ENCODE assay signal across 21 mouse cellular contexts in genomic region chr2:166163917-166164316, GRCm38 (mm10). TPM values are rescaled to one million over a fixed set of nuclear protein-coding genes. Genes with fewer than 3 reads are reported as not detected.
DNase-seq lines count a peak whose midpoint lies in the region; ATAC-seq and TF ChIP-seq lines count a peak whose summit lies in the region.
"Had no signal": no experiment of that assay in that cellular context is flagged by ENCODE, and none has a peak within 500 bp of the region (broad histone marks: within the 10 kb centered on the region; RNA-seq: fewer than 3 reads in every experiment).

No protein-coding gene starts in this region.

- ATAC-seq in midbrain, embryonic 14.5 days (ENCODE audit: low FRiP score, low TSS enrichment), result peak; percentile 20; the same call in 1 of the 2 replicates
- ATAC-seq in midbrain, embryonic 11.5 days (ENCODE audit: low FRiP score), result no peak
- ATAC-seq in limb, embryonic 15.5 days (ENCODE audit: insufficient number of reproducible peaks, low FRiP score, low TSS enrichment, low read depth), result no peak
- no peak for ATAC-seq in stomach, postnatal 0 days (ENCODE audit: low FRiP score, low TSS enrichment)
- no peak for ATAC-seq in forebrain, embryonic 16.5 days
- ATAC-seq: activated CD4-positive, CD25-positive, alpha-beta regulatory T cell, adult 4 months; forebrain, embryonic 14.5 days had no signal

- 28% methylated on average over 6 of the region's 6 CpGs for WGBS in midbrain, embryonic 14.5 days
- WGBS in midbrain, embryonic 11.5 days, result 70% methylated on average over 6 of the region's 6 CpGs
- 39% methylated on average over 6 of the region's 6 CpGs for WGBS in limb, embryonic 15.5 days
- WGBS in stomach, postnatal 0 days, result 82% methylated on average over 6 of the region's 6 CpGs
- 47% methylated on average over 6 of the region's 6 CpGs for WGBS in forebrain, embryonic 16.5 days

- H3K9ac ChIP-seq in midbrain, embryonic 14.5 days (replicated peaks; ENCODE audit: low read length), result no peak overlapping the region
- H3K9ac ChIP-seq in midbrain, embryonic 11.5 days (ENCODE audit: low read length), result no peak overlapping the region
- no peak overlapping the region for H3K9ac ChIP-seq in limb, embryonic 15.5 days
- H3K9ac ChIP-seq in stomach, postnatal 0 days (ENCODE audit: low read length), result no peak overlapping the region
- H3K9ac ChIP-seq in forebrain, embryonic 16.5 days (replicated peaks; ENCODE audit: low read depth, low read length), result no peak overlapping the region
- H3K9ac ChIP-seq: embryonic facial prominence, embryonic 12.5 days; embryonic facial prominence, embryonic 15.5 days; hindbrain, embryonic 12.5 days; hindbrain, embryonic 15.5 days had no signal

- no peaks in the 10 kb centered on the region for H3K4me1 ChIP-seq in midbrain, embryonic 14.5 days (ENCODE audit: control insufficient read depth, insufficient read depth, low read length)
- peaks cover 4% of the 10 kb centered on the region for H3K4me1 ChIP-seq in midbrain, embryonic 11.5 days (ENCODE audit: control insufficient read depth, insufficient read depth, low read length)
- peaks cover 52% of the 10 kb centered on the region for H3K4me1 ChIP-seq in limb, embryonic 15.5 days
- H3K4me1 ChIP-seq in stomach, postnatal 0 days (replicated peaks; ENCODE audit: control insufficient read depth, insufficient read depth), result no peaks in the 10 kb centered on the region
- peaks cover 2% of the 10 kb centered on the region; the same call in 1 of the 2 replicates for H3K4me1 ChIP-seq in forebrain, embryonic 16.5 days (replicated peaks; ENCODE audit: control insufficient read depth, insufficient read depth, low read length)

- no peak overlapping the region for H3K4me2 ChIP-seq in midbrain, embryonic 14.5 days (ENCODE audit: low read length)
- no peak overlapping the region for H3K4me2 ChIP-seq in midbrain, embryonic 11.5 days
- H3K4me2 ChIP-seq in limb, embryonic 15.5 days, result no peak overlapping the region
- no peak overlapping the region for H3K4me2 ChIP-seq in stomach, postnatal 0 days (replicated peaks; ENCODE audit: low read depth)
- no peak overlapping the region for H3K4me2 ChIP-seq in forebrain, embryonic 16.5 days (ENCODE audit: low read length)
- H3K4me2 ChIP-seq: embryonic facial prominence, embryonic 12.5 days; embryonic facial prominence, embryonic 15.5 days; hindbrain, embryonic 12.5 days; hindbrain, embryonic 15.5 days had no signal

- no peaks in the 10 kb centered on the region; the same call in 1 of the 2 replicates for H3K27me3 ChIP-seq in midbrain, embryonic 14.5 days (ENCODE audit: control insufficient read depth, insufficient read depth, low read length)
- peaks cover 7% of the 10 kb centered on the region; the same call in 1 of the 2 replicates for H3K27me3 ChIP-seq in midbrain, embryonic 11.5 days (ENCODE audit: control insufficient read depth, insufficient read depth, low read length)
- no peaks in the 10 kb centered on the region; the same call in 1 of the 2 replicates for H3K27me3 ChIP-seq in limb, embryonic 15.5 days
- no peaks in the 10 kb centered on the region for H3K27me3 ChIP-seq in stomach, postnatal 0 days (ENCODE audit: control insufficient read depth, insufficient read depth, low read length)
- no peaks in the 10 kb centered on the region for H3K27me3 ChIP-seq in forebrain, embryonic 16.5 days (replicated peaks; ENCODE audit: control insufficient read depth, insufficient read depth, low read length)
- H3K27me3 ChIP-seq: embryonic facial prominence, embryonic 12.5 days; embryonic facial prominence, embryonic 15.5 days had no signal

- no peak overlapping the region for H3K27ac ChIP-seq in midbrain, embryonic 14.5 days (replicated peaks; ENCODE audit: low read depth, low read length)
- no peak overlapping the region for H3K27ac ChIP-seq in midbrain, embryonic 11.5 days (ENCODE audit: low read depth, low read length)
- H3K27ac ChIP-seq in limb, embryonic 15.5 days, result peak overlapping the region; percentile 62
- H3K27ac ChIP-seq in stomach, postnatal 0 days (replicated peaks), result no peak overlapping the region
- no peak overlapping the region for H3K27ac ChIP-seq in forebrain, embryonic 16.5 days (ENCODE audit: low read length)
- H3K27ac ChIP-seq: embryonic facial prominence, embryonic 15.5 days; heart, adult 2 months; hindbrain, embryonic 12.5 days; hindbrain, embryonic 15.5 days had no signal

- no peak overlapping the region for H3K4me3 ChIP-seq in midbrain, embryonic 14.5 days (replicated peaks; ENCODE audit: low read depth, low read length)
- no peak overlapping the region for H3K4me3 ChIP-seq in midbrain, embryonic 11.5 days (ENCODE audit: low read depth, low read length)
- H3K4me3 ChIP-seq in limb, embryonic 15.5 days, result no peak overlapping the region
- no peak overlapping the region for H3K4me3 ChIP-seq in stomach, postnatal 0 days (ENCODE audit: low read depth, low read length)
- no peak overlapping the region for H3K4me3 ChIP-seq in forebrain, embryonic 16.5 days (replicated peaks; ENCODE audit: low read length)
- H3K4me3 ChIP-seq: embryonic facial prominence, embryonic 12.5 days; embryonic facial prominence, embryonic 15.5 days; heart, adult 2 months; heart, embryonic 10.5 days; hindbrain, embryonic 12.5 days; hindbrain, embryonic 15.5 days had no signal

- TF ChIP-seq EP300 in stomach, postnatal 0 days (optimal IDR thresholded peaks at IDR 0.05), result no peak

- TF ChIP-seq CTCF in stomach, postnatal 0 days (IDR thresholded peaks at IDR 0.05; ENCODE audit: low read depth), result no peak

- no peaks in the 10 kb centered on the region for H3K9me3 ChIP-seq in midbrain, embryonic 14.5 days (ENCODE audit: control insufficient read depth, low read length)
- no peaks in the 10 kb centered on the region for H3K9me3 ChIP-seq in midbrain, embryonic 11.5 days (ENCODE audit: control insufficient read depth, low read length)
- H3K9me3 ChIP-seq in limb, embryonic 15.5 days, result no peaks in the 10 kb centered on the region
- H3K9me3 ChIP-seq in stomach, postnatal 0 days (ENCODE audit: control insufficient read depth, low read length), result no peaks in the 10 kb centered on the region
- H3K9me3 ChIP-seq in forebrain, embryonic 16.5 days (ENCODE audit: control insufficient read depth, low read length), result no peaks in the 10 kb centered on the region
- H3K9me3 ChIP-seq: embryonic facial prominence, embryonic 12.5 days; embryonic facial prominence, embryonic 15.5 days; heart, embryonic 10.5 days; hindbrain, embryonic 12.5 days; hindbrain, embryonic 15.5 days had no signal

- no peaks in the 10 kb centered on the region for H3K36me3 ChIP-seq in midbrain, embryonic 14.5 days (ENCODE audit: control insufficient read depth, insufficient read depth, low read length)
- no peaks in the 10 kb centered on the region; the same call in 1 of the 2 replicates for H3K36me3 ChIP-seq in midbrain, embryonic 11.5 days (ENCODE audit: control insufficient read depth, insufficient read depth, low read length)
- H3K36me3 ChIP-seq in limb, embryonic 15.5 days, result no peaks in the 10 kb centered on the region
- H3K36me3 ChIP-seq in stomach, postnatal 0 days (ENCODE audit: control insufficient read depth, insufficient read depth, low read length), result no peaks in the 10 kb centered on the region
- no peaks in the 10 kb centered on the region for H3K36me3 ChIP-seq in forebrain, embryonic 16.5 days (ENCODE audit: control insufficient read depth, insufficient read depth)
- H3K36me3 ChIP-seq: embryonic facial prominence, embryonic 12.5 days; embryonic facial prominence, embryonic 15.5 days; heart, embryonic 10.5 days; hindbrain, embryonic 12.5 days; hindbrain, embryonic 15.5 days had no signal

- DNase-seq in midbrain, embryonic 14.5 days, result peak; percentile 64
- no peak for DNase-seq in midbrain, embryonic 11.5 days (ENCODE audit: low spot score, missing footprints)
- peak; percentile 65 for DNase-seq in retina, postnatal 7 days (ENCODE audit: low read depth, low spot score)
- DNase-seq in stomach, postnatal 0 days (ENCODE audit: low spot score), result no peak
- DNase-seq: adrenal gland, adult 8-10 months; adrenal gland, postnatal 25 days; cerebellum, adult 18-20 months; cerebellum, adult 9-10 months; cerebellum, postnatal 14 days; gastrocnemius, postnatal 10 days; gastrocnemius, postnatal 36 days; heart, adult 2 months had no signal

RNA-seq across cellular contexts. Expression of gene Sulf2, which starts 8.5 kb away (rescaled TPM):
- 90.9 and 93.8 TPM in 2 replicates for polyA plus RNA-seq in midbrain, embryonic 14.5 days (2014; fragmentation: Nextera tagmentation; extraction: Ambion mirVana)
- polyA plus RNA-seq in midbrain, embryonic 11.5 days (2014; fragmentation: Nextera tagmentation; extraction: Ambion mirVana), result 84.5 and 87.6 TPM in 2 replicates
- 149 and 184 TPM in 2 replicates for polyA plus RNA-seq in limb, embryonic 15.5 days (2015; fragmentation: Nextera tagmentation; extraction: Ambion mirVana)
- 44.2 and 49.1 TPM in 2 replicates for polyA plus RNA-seq in stomach, postnatal 0 days (2015; fragmentation: Nextera tagmentation; extraction: Ambion mirVana)
- 28.7 and 37.6 TPM in 2 replicates for polyA plus RNA-seq in forebrain, embryonic 16.5 days (2015; fragmentation: Nextera tagmentation; extraction: Ambion mirVana)

Comparison
In these comparisons a context has a peak if more than half of its experiments do, and no peak if none do; other contexts are left out.
1. DNase-seq: peak in midbrain, embryonic 14.5 days (single experiment) and retina, postnatal 7 days (single experiment); none in midbrain, embryonic 11.5 days (single experiment) and stomach, postnatal 0 days (single experiment).